Mouse (Mus musculus) intestine, embryonic 16.5 days (tissue): ENCODE measurements around the gene Phf6. TPM values are rescaled to one million over a fixed set of nuclear protein-coding genes. Genes with fewer than 3 reads are reported as not detected.

Experiments used
- polyA plus RNA-seq: library from polyadenylated mRNA; unstranded; fragments of >200 nt; fragmentation: Nextera tagmentation; extraction: Ambion mirVana; gene quantifications from 2 replicates; pipeline ENCODE4 v1.2.1, GENCODE M21; 2015

The Phf6 gene
- polyA plus RNA-seq, 1 experiment from 2014 or later: 21.9 TPM

Other genes with a start within 250 kb of the Phf6 start
- gene Ccdc160, start 121.1 kb upstream of the Phf6 start, polyA plus RNA-seq: 5.7 TPM in 2 replicates
- 267 and 274 TPM in 2 replicates for gene Hprt, start 75.9 kb downstream of the Phf6 start, polyA plus RNA-seq